Mouse (Mus musculus) CH12.LX (cell line): ENCODE measurements around the gene Dgkz.

Experiments used
- BHLHE40 ChIP-seq: IDR thresholded peaks from 2 replicates; pipeline ENCODE4 v1.6.1; 2011; ENCODE audit warnings: mild to moderate bottlenecking, low read depth, low read length, improper control_type of control experiment
- CHD2 ChIP-seq: IDR thresholded peaks from 2 replicates; pipeline ENCODE4 v1.6.1; 2011; ENCODE audit warnings: low read length, improper control_type of control experiment
- CTCF ChIP-seq, 2 experiments: IDR thresholded peaks in 1 of 2; conservative IDR thresholded peaks in 1 of 2; 2 replicates each; pipeline ENCODE4 v1.5.1; 2011 to 2012; ENCODE audit warnings: low read depth in 2 of 2, low read length in 2 of 2, improper control_type of control experiment in 1 of 2, inconsistent platforms in 1 of 2, mild to moderate bottlenecking in 1 of 2, moderate library complexity in 1 of 2
- EP300 ChIP-seq: IDR thresholded peaks from 2 replicates; pipeline ENCODE4 v1.6.1; 2011; ENCODE audit warnings: low read length, improper control_type of control experiment
- MAZ ChIP-seq: IDR thresholded peaks from 2 replicates; pipeline ENCODE4 v1.6.1; 2012; ENCODE audit warnings: low read depth, mild to moderate bottlenecking, inconsistent platforms, low read length, improper control_type of control experiment, moderate library complexity
- MEF2A ChIP-seq: IDR thresholded peaks from 2 replicates; pipeline ENCODE4 v1.6.1; 2014; ENCODE audit warnings: low read depth, mild to moderate bottlenecking, inconsistent platforms, low read length, improper control_type of control experiment, borderline replicate concordance
- MXI1 ChIP-seq: IDR thresholded peaks from 2 replicates; pipeline ENCODE4 v1.6.1; 2011; ENCODE audit warnings: mild to moderate bottlenecking, low read depth, low read length, improper control_type of control experiment
- NRF1 ChIP-seq: IDR thresholded peaks from 2 replicates; pipeline ENCODE4 v1.6.1; 2014; ENCODE audit warnings: low read depth, mild to moderate bottlenecking, inconsistent platforms, low read length, improper control_type of control experiment, moderate library complexity
- POLR2A ChIP-seq: IDR thresholded peaks from 2 replicates; pipeline ENCODE4 v1.6.1; 2011; ENCODE audit warnings: low read depth, mild to moderate bottlenecking, improper control_type of control experiment, low read length
- UBTF ChIP-seq: IDR thresholded peaks from 2 replicates; pipeline ENCODE4 v1.6.1; 2012; ENCODE audit warnings: low read depth, mild to moderate bottlenecking, inconsistent platforms, low read length, improper control_type of control experiment, moderate library complexity
- ZC3H11A ChIP-seq: IDR thresholded peaks from 2 replicates; pipeline ENCODE4 v1.6.1; 2012; ENCODE audit warnings: low read depth, mild to moderate bottlenecking, inconsistent platforms, low read length, improper control_type of control experiment
- ZKSCAN1 ChIP-seq: IDR thresholded peaks from 2 replicates; pipeline ENCODE4 v1.6.1; 2012; ENCODE audit warnings: low read depth, inconsistent platforms, low read length, improper control_type of control experiment, borderline replicate concordance

DNA sequence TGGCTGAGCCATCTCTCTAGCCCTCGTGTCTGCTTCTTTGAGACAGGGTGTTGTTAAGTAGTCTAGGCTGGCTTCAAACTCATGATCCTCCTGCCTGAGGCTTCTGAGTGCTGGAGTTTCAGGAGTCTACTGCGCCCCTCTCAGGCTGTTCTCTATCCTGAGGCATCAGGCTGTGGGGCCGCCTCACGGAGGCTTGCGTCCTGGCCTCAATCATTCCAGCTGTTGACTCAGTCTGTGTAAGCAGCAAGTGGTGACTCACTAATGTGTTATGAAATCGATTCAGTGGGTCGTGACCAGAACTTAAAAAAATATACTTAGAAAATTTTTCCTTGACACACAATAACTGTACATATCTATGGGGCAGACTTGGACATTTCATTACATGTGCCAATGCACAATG, 29.0 kb upstream of the Dgkz start:
- TF ChIP-seq EP300 = no peak
- TF ChIP-seq NRF1 = no peak
- no peak for TF ChIP-seq MEF2A
- no peak for TF ChIP-seq CTCF (conservative IDR thresholded peaks at IDR 0.05 in 1 of 2, IDR thresholded peaks at IDR 0.05 in 1 of 2; ENCODE audit: low read depth in 2 of 2, low read length in 2 of 2)
- no peak for TF ChIP-seq POLR2A
- TF ChIP-seq MAZ = no peak
- no peak for TF ChIP-seq UBTF
- TF ChIP-seq ZKSCAN1 = no peak
- no peak for TF ChIP-seq ZC3H11A
- TF ChIP-seq BHLHE40 = no peak
- TF ChIP-seq MXI1 = no peak
- no peak for TF ChIP-seq CHD2
